Mouse (Mus musculus) thymus, postnatal 10 days (tissue): ENCODE results near the gene Cbln1.

Experiments used
- DNase-seq, 2 experiments: peaks; one replicate each; pipeline ENCODE4 v3.0.0; 2021; ENCODE audit warnings: low spot score in 2 of 2

Gene Cbln1

GRCm38 (mm10) chr8:87469931-87470833, 2.2 kb downstream of the Cbln1 start:
- DNase-seq = no peak

- no peak for DNase-seq
Observed at GRCm38 (mm10) chr8:87468958-87469815, 3.2 kb downstream of the Cbln1 start.

- no peak for DNase-seq
Observed at GRCm38 (mm10) chr8:87468416-87468957, 3.9 kb downstream of the Cbln1 start.

- DNase-seq = no peak
Observed at GRCm38 (mm10) chr8:87467906-87468305, 4.5 kb downstream of the Cbln1 start.

GRCm38 (mm10) chr8:87466936-87467602, 5.3 kb downstream of the Cbln1 start:
- no peak for DNase-seq

- DNase-seq = no peak
Observed at GRCm38 (mm10) chr8:87466335-87466734, 6.1 kb downstream of the Cbln1 start.

GRCm38 (mm10) chr8:87464446-87464845, 8.0 kb downstream of the Cbln1 start:
- no peak for DNase-seq

- DNase-seq = no peak
Observed at GRCm38 (mm10) chr8:87461801-87462200, 10.6 kb downstream of the Cbln1 start.

GRCm38 (mm10) chr8:87456949-87457348, 15.5 kb downstream of the Cbln1 start:
- DNase-seq = no peak

- no peak for DNase-seq
Observed at GRCm38 (mm10) chr8:87452815-87453214, 19.6 kb downstream of the Cbln1 start.

GRCm38 (mm10) chr8:87451737-87452136, 20.7 kb downstream of the Cbln1 start:
- DNase-seq = no peak

GRCm38 (mm10) chr8:87434592-87434991, 37.8 kb downstream of the Cbln1 start:
- no peak for DNase-seq

- DNase-seq = no peak
Observed at GRCm38 (mm10) chr8:87427188-87427587, 45.2 kb downstream of the Cbln1 start.

GRCm38 (mm10) chr8:87424706-87425105, 47.7 kb downstream of the Cbln1 start:
- no peak for DNase-seq

GRCm38 (mm10) chr8:87421697-87422096, 50.7 kb downstream of the Cbln1 start:
- DNase-seq = no peak
